Mouse (Mus musculus): ENCODE data around the gene Kif21a. TPM values are rescaled to one million over a fixed set of nuclear protein-coding genes. Genes with fewer than 3 reads are reported as not detected.

Kif21a gene
- polyA plus RNA-seq, 1 experiment from 2014 or later: 6.5 TPM

- Histone ChIP-seq H3K27me3 (no peaks in the 10 kb centered on the region), H3K4me3 (no peak overlapping the region), H3K36me3 (no peaks in the 10 kb centered on the region), H3K27ac (no peak overlapping the region), H3K9me3 (no peaks in the 10 kb centered on the region), H3K4me1 (no peaks in the 10 kb centered on the region), H3K9ac (no peak overlapping the region), H3K4me2 (no peak overlapping the region)
- WGBS: 94% methylated on average over 12 of the region's 12 CpGs
- ATAC-seq (ENCODE audit: borderline replicate concordance, extremely low read depth, low FRiP score, low TSS enrichment): no peak
Measured at GRCm38 (mm10) chr15:90987714-90988250, 62.0 kb downstream of the Kif21a start.

GRCm38 (mm10) chr15:90975914-90976313, 73.8 kb downstream of the Kif21a start:
- H3K27ac ChIP-seq: no peak overlapping the region
- H3K4me2 ChIP-seq: no peak overlapping the region
- no peak overlapping the region for H3K9ac ChIP-seq
- no peaks in the 10 kb centered on the region for H3K4me1 ChIP-seq
- 70% methylated on average over 5 of the region's 5 CpGs for WGBS
- no peaks in the 10 kb centered on the region for H3K27me3 ChIP-seq
- H3K4me3 ChIP-seq: no peak overlapping the region
- no peak for ATAC-seq (ENCODE audit: borderline replicate concordance, extremely low read depth, low FRiP score, low TSS enrichment)
- H3K9me3 ChIP-seq: no peaks in the 10 kb centered on the region
- peaks cover 13% of the 10 kb centered on the region for H3K36me3 ChIP-seq

GRCm38 (mm10) chr15:90971914-90972767, 77.6 kb downstream of the Kif21a start:
- Histone ChIP-seq H3K27ac (no peak overlapping the region), H3K4me1 (no peaks in the 10 kb centered on the region), H3K4me2 (no peak overlapping the region), H3K36me3 (peaks cover 7% of the 10 kb centered on the region; the same call in 1 of the 2 replicates), H3K9ac (no peak overlapping the region), H3K4me3 (no peak overlapping the region), H3K9me3 (no peaks in the 10 kb centered on the region), H3K27me3 (no peaks in the 10 kb centered on the region)
- 71% methylated on average over 13 of the region's 13 CpGs for WGBS
- no peak for ATAC-seq (ENCODE audit: borderline replicate concordance, extremely low read depth, low FRiP score, low TSS enrichment)

- WGBS: 70% methylated on average over 2 of the region's 2 CpGs
- no peak overlapping the region for H3K4me2 ChIP-seq
- peaks cover 4% of the 10 kb centered on the region; the same call in 1 of the 2 replicates for H3K36me3 ChIP-seq
- no peak for ATAC-seq (ENCODE audit: borderline replicate concordance, extremely low read depth, low FRiP score, low TSS enrichment)
- H3K27ac ChIP-seq: no peak overlapping the region
- H3K27me3 ChIP-seq: no peaks in the 10 kb centered on the region
- no peak overlapping the region for H3K9ac ChIP-seq
- H3K4me1 ChIP-seq: no peaks in the 10 kb centered on the region
- H3K4me3 ChIP-seq: no peak overlapping the region
- no peaks in the 10 kb centered on the region for H3K9me3 ChIP-seq
Measured at GRCm38 (mm10) chr15:90963320-90963719, 86.4 kb downstream of the Kif21a start.

- H3K4me3 ChIP-seq: no peak overlapping the region
- H3K4me2 ChIP-seq: no peak overlapping the region
- no peaks in the 10 kb centered on the region for H3K9me3 ChIP-seq
- H3K4me1 ChIP-seq: no peaks in the 10 kb centered on the region
- ATAC-seq (ENCODE audit: borderline replicate concordance, extremely low read depth, low FRiP score, low TSS enrichment): no peak
- H3K27ac ChIP-seq: no peak overlapping the region
- H3K27me3 ChIP-seq: no peaks in the 10 kb centered on the region
- no peak overlapping the region for H3K9ac ChIP-seq
- peaks cover 2% of the 10 kb centered on the region; the same call in 1 of the 2 replicates for H3K36me3 ChIP-seq
- 81% methylated on average over 4 of the region's 4 CpGs for WGBS
Measured at GRCm38 (mm10) chr15:90962548-90962947, 87.2 kb downstream of the Kif21a start.

GRCm38 (mm10) chr15:90960831-90961554, 88.8 kb downstream of the Kif21a start:
- H3K27ac ChIP-seq: no peak overlapping the region
- no peak overlapping the region for H3K9ac ChIP-seq
- no peaks in the 10 kb centered on the region for H3K4me1 ChIP-seq
- no peaks in the 10 kb centered on the region for H3K9me3 ChIP-seq
- no peaks in the 10 kb centered on the region for H3K27me3 ChIP-seq
- no peak overlapping the region for H3K4me2 ChIP-seq
- H3K36me3 ChIP-seq: peaks cover 2% of the 10 kb centered on the region; the same call in 1 of the 2 replicates
- ATAC-seq (ENCODE audit: borderline replicate concordance, extremely low read depth, low FRiP score, low TSS enrichment): no peak
- 72% methylated on average over 8 of the region's 8 CpGs for WGBS
- no peak overlapping the region for H3K4me3 ChIP-seq

- Histone ChIP-seq H3K36me3 (no peaks in the 10 kb centered on the region), H3K9ac (no peak overlapping the region), H3K27me3 (no peaks in the 10 kb centered on the region), H3K9me3 (no peaks in the 10 kb centered on the region), H3K27ac (no peak overlapping the region), H3K4me1 (no peaks in the 10 kb centered on the region), H3K4me3 (no peak overlapping the region), H3K4me2 (no peak overlapping the region)
- no peak for ATAC-seq (ENCODE audit: borderline replicate concordance, extremely low read depth, low FRiP score, low TSS enrichment)
- WGBS: 85% methylated on average over 6 of the region's 6 CpGs
Measured at GRCm38 (mm10) chr15:90951383-90951782, 98.4 kb downstream of the Kif21a start.

- no peak for ATAC-seq (ENCODE audit: borderline replicate concordance, extremely low read depth, low FRiP score, low TSS enrichment)
- no peaks in the 10 kb centered on the region for H3K27me3 ChIP-seq
- peaks cover 5% of the 10 kb centered on the region; the same call in 1 of the 2 replicates for H3K4me1 ChIP-seq
- H3K4me2 ChIP-seq: no peak overlapping the region
- no peaks in the 10 kb centered on the region for H3K9me3 ChIP-seq
- no peak overlapping the region for H3K27ac ChIP-seq
- no peak overlapping the region for H3K9ac ChIP-seq
- H3K36me3 ChIP-seq: no peaks in the 10 kb centered on the region
- WGBS: 69% methylated on average over 1 of the region's 1 CpGs
- no peak overlapping the region for H3K4me3 ChIP-seq
Measured at GRCm38 (mm10) chr15:90938469-90938868, 111.3 kb downstream of the Kif21a start.

GRCm38 (mm10) chr15:90935579-90935978, 114.2 kb downstream of the Kif21a start:
- no peak overlapping the region for H3K4me2 ChIP-seq
- no peak overlapping the region for H3K27ac ChIP-seq
- WGBS: 50% methylated on average over 6 of the region's 6 CpGs

GRCm38 (mm10) chr15:90931451-90931850, 118.3 kb downstream of the Kif21a start:
- Histone ChIP-seq H3K27me3 (no peaks in the 10 kb centered on the region), H3K4me2 (no peak overlapping the region), H3K9me3 (no peaks in the 10 kb centered on the region), H3K27ac (no peak overlapping the region), H3K36me3 (no peaks in the 10 kb centered on the region), H3K4me1 (peaks cover 5% of the 10 kb centered on the region; the same call in 1 of the 2 replicates), H3K9ac (no peak overlapping the region), H3K4me3 (no peak overlapping the region)
- WGBS: 64% methylated on average over 5 of the region's 5 CpGs
- ATAC-seq (ENCODE audit: borderline replicate concordance, extremely low read depth, low FRiP score, low TSS enrichment): no peak

More at GRCm38 (mm10) chr15:90935579-90935978, 114.2 kb downstream of the Kif21a start:
- H3K36me3 ChIP-seq: no peaks in the 10 kb centered on the region
- H3K9ac ChIP-seq: no peak overlapping the region
- no peak for ATAC-seq (ENCODE audit: borderline replicate concordance, extremely low read depth, low FRiP score, low TSS enrichment)
- no peak overlapping the region for H3K4me3 ChIP-seq
- H3K9me3 ChIP-seq: no peaks in the 10 kb centered on the region
- no peaks in the 10 kb centered on the region for H3K27me3 ChIP-seq
- peaks cover 5% of the 10 kb centered on the region; the same call in 1 of the 2 replicates for H3K4me1 ChIP-seq

- Histone ChIP-seq H3K4me1 (no peaks in the 10 kb centered on the region), H3K4me2 (no peak overlapping the region), H3K4me3 (no peak overlapping the region), H3K9ac (no peak overlapping the region), H3K36me3 (no peaks in the 10 kb centered on the region), H3K27me3 (no peaks in the 10 kb centered on the region), H3K9me3 (no peaks in the 10 kb centered on the region), H3K27ac (no peak overlapping the region)
- ATAC-seq (ENCODE audit: borderline replicate concordance, extremely low read depth, low FRiP score, low TSS enrichment): no peak
- 21% methylated on average over 1 of the region's 1 CpGs for WGBS
Measured at GRCm38 (mm10) chr15:90929043-90929442, 120.7 kb downstream of the Kif21a start.

- Histone ChIP-seq H3K36me3 (no peaks in the 10 kb centered on the region), H3K4me2 (no peak overlapping the region), H3K9ac (no peak overlapping the region), H3K27ac (no peak overlapping the region), H3K4me1 (no peaks in the 10 kb centered on the region), H3K27me3 (no peaks in the 10 kb centered on the region), H3K9me3 (no peaks in the 10 kb centered on the region), H3K4me3 (no peak overlapping the region)
- no peak for ATAC-seq (ENCODE audit: borderline replicate concordance, extremely low read depth, low FRiP score, low TSS enrichment)
- 64% methylated on average over 9 of the region's 9 CpGs for WGBS
Measured at GRCm38 (mm10) chr15:90896480-90896879, 153.3 kb downstream of the Kif21a start.

Measured in lung, embryonic 15.5 days (tissue).